Mouse (Mus musculus) stomach, postnatal 0 days (tissue): Measurements from ENCODE around the gene Slc30a4. TPM values are rescaled to one million over a fixed set of nuclear protein-coding genes. Genes with fewer than 3 reads are reported as not detected.
A peak's percentile ranks its signal among the peaks of the same experiment; 100 is the strongest.

Experiments used
- ATAC-seq: fragments of 200-750 bp; cut with Nextera tagmentation; 2 replicates; pipeline ENCODE4 v1.8.0; 2017; ENCODE audit not compliant: low FRiP score, low TSS enrichment
- DNase-seq: peaks from one replicate; pipeline ENCODE4 v3.0.0-alpha.2; 2016; ENCODE audit warnings: low spot score
- H3K27ac ChIP-seq: fragments of 300-500 bp; sonication (generic); replicated peaks from 2 replicates; pipeline ENCODE4 v1.5.1; 2014; ENCODE audit warnings: mild to moderate bottlenecking, control low read depth
- H3K27me3 ChIP-seq: fragments of 300-500 bp; sonication (generic); 2 replicates; pipeline ENCODE4 v1.6.1; 2014; ENCODE audit warnings: low read length; ENCODE audit not compliant: control insufficient read depth, insufficient read depth
- H3K36me3 ChIP-seq: fragments of 300-500 bp; sonication (generic); 2 replicates; pipeline ENCODE4 v1.6.1; 2014; ENCODE audit warnings: low read length, mixed read lengths; ENCODE audit not compliant: control insufficient read depth, insufficient read depth
- H3K4me1 ChIP-seq: fragments of 300-500 bp; sonication (generic); replicated peaks from 2 replicates; pipeline ENCODE4 v1.6.1; 2014; ENCODE audit warnings: antibody characterized with exemption; ENCODE audit not compliant: control insufficient read depth, insufficient read depth
- H3K4me2 ChIP-seq: fragments of 300-500 bp; sonication (generic); replicated peaks from 2 replicates; pipeline ENCODE4 v1.6.1; 2014; ENCODE audit warnings: low read depth, mild to moderate bottlenecking, control low read depth, moderate library complexity
- H3K4me3 ChIP-seq: fragments of 300-500 bp; sonication (generic); 2 replicates; pipeline ENCODE4 v1.5.1; 2014; ENCODE audit warnings: low read depth, low read length, control low read depth
- H3K9ac ChIP-seq: fragments of 300-500 bp; sonication (generic); 2 replicates; pipeline ENCODE4 v1.6.1; 2014; ENCODE audit warnings: mild to moderate bottlenecking, low read length, control low read depth, mixed read lengths
- H3K9me3 ChIP-seq: fragments of 300-500 bp; sonication (generic); 2 replicates; pipeline ENCODE4 v1.6.1; 2016; ENCODE audit warnings: low read length; ENCODE audit not compliant: control insufficient read depth
- CTCF ChIP-seq: IDR thresholded peaks from 2 replicates; pipeline ENCODE4 v1.5.1; 2016; ENCODE audit warnings: antibody characterized with exemption, low read depth, mild to moderate bottlenecking, moderate library complexity
- EP300 ChIP-seq: optimal IDR thresholded peaks from 2 replicates; pipeline ENCODE3; 2016; ENCODE audit warnings: antibody characterized with exemption
- WGBS: fragments of 180-500 bp; shearing (Covaris S2); extraction: QIAGEN DNeasy Blood & Tissue Kit; methylation state at CpG from one replicate; pipeline ENCODE4 v1.1.7; 2014; 5-methylcytosine and 5-hydroxymethylcytosine counted together
- polyA plus RNA-seq: library from polyadenylated mRNA; unstranded; fragments of >200 nt; fragmentation: Nextera tagmentation; extraction: Ambion mirVana; gene quantifications from 2 replicates; pipeline ENCODE4 v1.2.1, GENCODE M21; 2015

Gene Slc30a4
- polyA plus RNA-seq, 1 experiment from 2014 or later: 9.5 TPM

GRCm38 (mm10) chr2:122725604-122726003 is 23.1 kb upstream of the Slc30a4 start:
- Histone ChIP-seq H3K4me1 (no peaks in the 10 kb centered on the region), H3K36me3 (no peaks in the 10 kb centered on the region), H3K9ac (no peak overlapping the region), H3K27ac (no peak overlapping the region), H3K9me3 (no peaks in the 10 kb centered on the region), H3K27me3 (no peaks in the 10 kb centered on the region), H3K4me2 (no peak overlapping the region), H3K4me3 (no peak overlapping the region)
- WGBS: 54% methylated on average over 10 of the region's 10 CpGs
- 0 out of 2 replicates have a peak, but pooled peaks have one; percentile 35 for ATAC-seq
- TF ChIP-seq CTCF (peak; percentile 75), EP300 (no peak)
- DNase-seq: peak; percentile 56

DNA sequence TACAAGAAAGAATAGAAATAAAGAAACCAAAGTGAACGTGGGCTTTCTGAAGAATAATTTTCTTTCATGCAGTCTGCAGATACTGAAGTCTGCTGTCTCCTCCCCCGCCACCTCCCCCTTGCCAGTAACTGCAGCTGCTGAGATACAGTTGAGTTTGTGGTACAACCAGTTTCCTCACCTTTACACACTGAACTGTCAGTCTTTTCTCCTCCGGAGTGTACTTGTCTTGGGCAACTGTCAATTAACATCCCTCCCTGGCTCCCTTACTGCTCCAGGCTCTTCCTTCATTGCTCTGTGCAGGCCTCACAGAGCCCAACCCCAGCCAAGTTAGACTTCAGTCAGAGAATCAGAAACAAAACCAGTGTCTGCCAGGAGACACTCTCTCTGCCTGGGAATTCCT is 18.1 kb upstream of the Slc30a4 start:
- DNase-seq: no peak
- no peaks in the 10 kb centered on the region for H3K27me3 ChIP-seq
- no peak overlapping the region for H3K9ac ChIP-seq
- no peak for ATAC-seq
- TF ChIP-seq CTCF: no peak
- TF ChIP-seq EP300: no peak
- H3K27ac ChIP-seq: no peak overlapping the region
- no peak overlapping the region for H3K4me3 ChIP-seq
- no peaks in the 10 kb centered on the region for H3K4me1 ChIP-seq
- H3K9me3 ChIP-seq: no peaks in the 10 kb centered on the region
- no peak overlapping the region for H3K4me2 ChIP-seq
- no peaks in the 10 kb centered on the region for H3K36me3 ChIP-seq
- WGBS: 51% methylated on average over 3 of the region's 3 CpGs

DNA sequence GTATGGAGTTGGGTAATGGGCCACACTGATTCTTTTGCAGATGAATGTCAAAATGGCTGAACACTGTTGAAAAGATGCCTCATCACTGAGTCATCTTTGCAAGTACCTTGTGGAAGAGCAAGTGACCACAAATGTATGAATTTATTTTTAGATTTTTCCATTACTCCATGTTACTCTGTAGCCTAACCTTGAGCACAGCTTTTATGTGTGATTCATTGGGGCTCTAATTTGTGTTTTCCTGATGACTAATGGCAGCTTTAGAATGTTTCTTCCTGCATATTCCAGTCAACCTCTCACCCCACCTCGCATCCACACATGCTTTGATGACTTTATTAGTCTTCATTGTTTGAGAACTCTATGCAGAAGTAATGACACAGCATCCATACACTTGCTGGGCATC is 16.8 kb upstream of the Slc30a4 start:
- TF ChIP-seq EP300 (no peak), CTCF (no peak)
- Histone ChIP-seq H3K9me3 (no peaks in the 10 kb centered on the region), H3K27ac (no peak overlapping the region), H3K4me2 (no peak overlapping the region), H3K4me1 (no peaks in the 10 kb centered on the region), H3K27me3 (no peaks in the 10 kb centered on the region), H3K9ac (no peak overlapping the region), H3K4me3 (no peak overlapping the region), H3K36me3 (no peaks in the 10 kb centered on the region)
- DNase-seq: no peak
- WGBS: 47% methylated on average over 1 of the region's 1 CpGs
- ATAC-seq: peak; percentile 80

- WGBS: 78% methylated on average over 3 of the region's 3 CpGs
These were observed 13.9 kb upstream of the Slc30a4 start for GRCm38 (mm10) chr2:122716301-122716842.

GRCm38 (mm10) chr2:122715148-122715692 is 12.8 kb upstream of the Slc30a4 start:
- ATAC-seq (no peak; the same call in 1 of the 2 replicates), DNase-seq (no peak)
- no peak overlapping the region for H3K27ac ChIP-seq
- no peak for TF ChIP-seq EP300
- H3K9me3 ChIP-seq: no peaks in the 10 kb centered on the region
- WGBS: 66% methylated on average over 5 of the region's 5 CpGs
- no peak overlapping the region for H3K9ac ChIP-seq
- no peaks in the 10 kb centered on the region for H3K27me3 ChIP-seq
- H3K4me1 ChIP-seq: no peaks in the 10 kb centered on the region
- H3K4me2 ChIP-seq: no peak overlapping the region
- no peak overlapping the region for H3K4me3 ChIP-seq
- no peaks in the 10 kb centered on the region for H3K36me3 ChIP-seq

More at GRCm38 (mm10) chr2:122716301-122716842, 13.9 kb upstream of the Slc30a4 start:
- no peak overlapping the region for H3K4me3 ChIP-seq
- no peak for ATAC-seq
- no peaks in the 10 kb centered on the region for H3K4me1 ChIP-seq
- no peak overlapping the region for H3K27ac ChIP-seq
- DNase-seq: no peak
- no peaks in the 10 kb centered on the region for H3K9me3 ChIP-seq
- no peak overlapping the region for H3K9ac ChIP-seq
- H3K4me2 ChIP-seq: no peak overlapping the region
- no peaks in the 10 kb centered on the region for H3K27me3 ChIP-seq
- TF ChIP-seq CTCF (no peak), EP300 (no peak)
- H3K36me3 ChIP-seq: no peaks in the 10 kb centered on the region

DNA sequence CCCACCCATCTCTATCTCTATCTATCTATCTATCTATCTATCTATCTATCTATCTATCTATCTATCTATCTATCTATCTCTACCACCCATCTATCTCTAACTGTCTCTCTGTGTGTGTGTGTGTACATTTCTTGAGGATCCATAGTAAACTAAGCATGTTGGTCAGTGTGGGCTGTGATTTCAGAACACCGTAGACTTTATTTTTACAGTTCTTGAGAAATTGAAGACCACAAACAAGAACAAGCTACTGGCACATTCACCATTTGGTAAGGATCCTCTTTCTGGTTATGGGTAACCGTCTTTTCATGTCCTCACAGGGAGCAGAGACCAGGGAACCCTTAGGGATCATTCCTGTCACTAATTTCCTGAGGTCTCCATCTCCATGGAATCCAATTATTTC is 10.4 kb upstream of the Slc30a4 start:
- Histone ChIP-seq H3K27ac (no peak overlapping the region), H3K4me2 (no peak overlapping the region), H3K27me3 (no peaks in the 10 kb centered on the region), H3K4me3 (no peak overlapping the region), H3K4me1 (no peaks in the 10 kb centered on the region), H3K9ac (no peak overlapping the region), H3K36me3 (no peaks in the 10 kb centered on the region), H3K9me3 (no peaks in the 10 kb centered on the region)
- no peak for ATAC-seq
- TF ChIP-seq EP300 (no peak), CTCF (no peak)
- 83% methylated on average over 2 of the region's 2 CpGs for WGBS
- DNase-seq: no peak
